Mouse (Mus musculus): ENCODE data around the gene Slco1b2.
A peak's percentile ranks its signal among the peaks of the same experiment; 100 is the strongest.
"Not testable (repeated sequence)": the region's sequence is repeated elsewhere in the genome, so short reads cannot be mapped to it uniquely, and the experiment has no call there.

The Slco1b2 gene

GRCm38 (mm10) chr6:141629291-141629690, at the start of gene Slco1b2:
Slco1b2 (plus strand) TSS chr6:141629518.
- no peak for DNase-seq

GRCm38 (mm10) chr6:141584791-141585403, 44.4 kb upstream of the Slco1b2 start:
- no peak for DNase-seq

- DNase-seq = no peak
These were observed 39.3 kb upstream of the Slco1b2 start for GRCm38 (mm10) chr6:141590002-141590401.

GRCm38 (mm10) chr6:141590598-141591200, 38.6 kb upstream of the Slco1b2 start:
- DNase-seq = not testable (repeated sequence)

- DNase-seq = no peak
These were observed 33.2 kb upstream of the Slco1b2 start for GRCm38 (mm10) chr6:141596081-141596480.

- no peak for DNase-seq
These were observed 32.3 kb upstream of the Slco1b2 start for GRCm38 (mm10) chr6:141597037-141597436.

- no peak for DNase-seq
These were observed 28.4 kb upstream of the Slco1b2 start for GRCm38 (mm10) chr6:141600940-141601339.

GRCm38 (mm10) chr6:141610702-141611260, 18.5 kb upstream of the Slco1b2 start:
- DNase-seq = no peak

- DNase-seq = no peak
These were observed 15.3 kb upstream of the Slco1b2 start for GRCm38 (mm10) chr6:141614017-141614416.

GRCm38 (mm10) chr6:141615348-141615747, 14.0 kb upstream of the Slco1b2 start:
- no peak for DNase-seq

GRCm38 (mm10) chr6:141632935-141633334, 3.6 kb downstream of the Slco1b2 start:
- DNase-seq = peak; percentile 11 to 23

- DNase-seq = no peak
These were observed 5.9 kb downstream of the Slco1b2 start for GRCm38 (mm10) chr6:141635250-141635649.

GRCm38 (mm10) chr6:141640639-141641038, 11.3 kb downstream of the Slco1b2 start:
- no peak for DNase-seq

GRCm38 (mm10) chr6:141687008-141687407, 57.7 kb downstream of the Slco1b2 start:
- no peak for DNase-seq

- DNase-seq = no peak
These were observed 61.9 kb downstream of the Slco1b2 start for GRCm38 (mm10) chr6:141691246-141691645.
